Mouse (Mus musculus): Measurements from ENCODE around the gene Stk36.

Gene Stk36

GRCm38 (mm10) chr1:74668371-74668770 is 67.1 kb downstream of the Stk36 start:
- no peak for DNase-seq (ENCODE audit: low spot score)

- no peak for DNase-seq (ENCODE audit: low spot score)
Measured at GRCm38 (mm10) chr1:74672731-74673130, 71.5 kb downstream of the Stk36 start.

GRCm38 (mm10) chr1:74676863-74677262 is 75.6 kb downstream of the Stk36 start:
- no peak for DNase-seq (ENCODE audit: low spot score)

- no peak for DNase-seq (ENCODE audit: low spot score)
Measured at GRCm38 (mm10) chr1:74677843-74678242, 76.6 kb downstream of the Stk36 start.

All from urinary bladder, postnatal 14 days (tissue).